Mouse (Mus musculus): ENCODE results near the gene Snai1. TPM values are rescaled to one million over a fixed set of nuclear protein-coding genes. Genes with fewer than 3 reads are reported as not detected.

The Snai1 gene
- 66.8 and 76.2 TPM in 2 replicates for polyA plus RNA-seq (2014; fragmentation: Nextera tagmentation; extraction: Ambion mirVana)

DNA sequence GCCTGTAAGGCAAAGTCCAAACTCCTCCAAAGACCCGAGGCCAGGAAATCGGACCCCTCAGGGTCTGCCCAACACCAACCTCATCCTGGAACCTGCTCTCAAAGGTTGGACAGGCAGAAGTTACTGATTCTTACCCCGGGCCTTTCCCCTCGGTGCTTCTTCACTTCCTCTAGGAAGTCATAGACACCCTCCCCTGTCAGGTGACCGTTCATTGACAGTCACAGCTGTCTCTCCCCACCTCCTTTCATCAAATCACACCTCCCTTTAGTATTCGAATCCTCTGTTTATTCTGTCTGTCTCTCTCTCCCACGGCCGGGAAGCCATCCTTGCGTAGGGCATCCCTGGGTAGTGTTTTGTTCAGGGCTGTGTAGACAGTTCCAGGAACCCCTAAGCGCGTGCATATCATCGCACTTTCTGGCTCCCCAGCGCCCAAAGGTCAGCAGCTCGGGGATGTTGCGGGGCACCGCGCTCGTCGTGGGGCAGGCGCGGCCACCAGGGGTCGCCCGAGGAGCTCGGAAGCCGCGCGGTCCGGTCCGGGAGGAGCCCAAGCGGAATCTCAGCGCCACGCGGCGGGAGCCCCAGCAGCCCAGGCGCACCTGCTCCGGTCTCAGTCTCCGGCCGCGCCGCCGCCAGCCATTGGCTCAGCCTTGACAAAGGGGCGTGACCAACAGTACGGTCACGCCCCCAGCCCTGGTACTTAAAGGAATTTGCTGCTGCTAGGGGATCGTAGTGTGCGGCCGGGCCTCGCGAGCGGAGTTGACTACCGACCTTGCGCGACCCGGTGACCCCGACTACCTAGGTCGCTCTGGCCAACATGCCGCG, at the start of gene Snai1:
Snai1 (plus strand) TSS at position 720 of the 822 bp plus-strand sequence.
- Histone ChIP-seq H3K27ac (replicated peaks; ENCODE audit: low read depth, low read length) (peak within 1 kb of the TSS; percentile 72), H3K9ac (replicated peaks; ENCODE audit: low read length) (peak within 1 kb of the TSS; percentile 84)
- WGBS, result 1% methylated on average over 55 of the region's 58 CpGs

GRCm38 (mm10) chr2:167490813-167491525, 47.0 kb upstream of the Snai1 start:
- no peak for ATAC-seq (replicated peaks; ENCODE audit: insufficient number of reproducible peaks, low FRiP score, low TSS enrichment, low read depth)
- H3K9ac ChIP-seq (replicated peaks; ENCODE audit: low read length), result no peak overlapping the region
- H3K4me1 ChIP-seq (ENCODE audit: control insufficient read depth, insufficient read depth, low read length), result peaks cover 3% of the 10 kb centered on the region; the same call in 1 of the 2 replicates
- H3K4me2 ChIP-seq (ENCODE audit: low read depth, low read length), result no peak overlapping the region
- no peak overlapping the region for H3K27ac ChIP-seq (replicated peaks; ENCODE audit: low read depth, low read length)
- DNase-seq (ENCODE audit: low spot score), result no peak
- H3K27me3 ChIP-seq (ENCODE audit: control insufficient read depth, insufficient read depth, low read length), result no peaks in the 10 kb centered on the region
- H3K36me3 ChIP-seq (replicated peaks; ENCODE audit: control insufficient read depth, insufficient read depth, low read depth, low read length), result no peaks in the 10 kb centered on the region
- no peaks in the 10 kb centered on the region for H3K9me3 ChIP-seq (replicated peaks; ENCODE audit: control insufficient read depth, low read length)
- H3K4me3 ChIP-seq (ENCODE audit: low read depth, low read length), result no peak overlapping the region; the same call in 1 of the 2 replicates
- 73% methylated on average over 4 of the region's 4 CpGs for WGBS

More for the DNA sequence above, at the start of gene Snai1:
- no peaks in the 10 kb centered on the region for H3K36me3 ChIP-seq (replicated peaks; ENCODE audit: control insufficient read depth, insufficient read depth, low read depth, low read length)
- ATAC-seq (replicated peaks; ENCODE audit: insufficient number of reproducible peaks, low FRiP score, low TSS enrichment, low read depth), result peak; percentile 95
- H3K9me3 ChIP-seq (replicated peaks; ENCODE audit: control insufficient read depth, low read length), result no peaks in the 10 kb centered on the region
- H3K4me3 ChIP-seq (ENCODE audit: low read depth, low read length), result peak within 1 kb of the TSS; percentile 81
- 0 out of 2 replicates have a peak, but pooled peaks cover 6% of the 10 kb centered on the region for H3K27me3 ChIP-seq (ENCODE audit: control insufficient read depth, insufficient read depth, low read length)
- peaks cover 17% of the 10 kb centered on the region for H3K4me1 ChIP-seq (ENCODE audit: control insufficient read depth, insufficient read depth, low read length)
- H3K4me2 ChIP-seq (ENCODE audit: low read depth, low read length), result peak within 1 kb of the TSS; percentile 92
- peak; percentile 99 for DNase-seq (ENCODE audit: low spot score)

DNA sequence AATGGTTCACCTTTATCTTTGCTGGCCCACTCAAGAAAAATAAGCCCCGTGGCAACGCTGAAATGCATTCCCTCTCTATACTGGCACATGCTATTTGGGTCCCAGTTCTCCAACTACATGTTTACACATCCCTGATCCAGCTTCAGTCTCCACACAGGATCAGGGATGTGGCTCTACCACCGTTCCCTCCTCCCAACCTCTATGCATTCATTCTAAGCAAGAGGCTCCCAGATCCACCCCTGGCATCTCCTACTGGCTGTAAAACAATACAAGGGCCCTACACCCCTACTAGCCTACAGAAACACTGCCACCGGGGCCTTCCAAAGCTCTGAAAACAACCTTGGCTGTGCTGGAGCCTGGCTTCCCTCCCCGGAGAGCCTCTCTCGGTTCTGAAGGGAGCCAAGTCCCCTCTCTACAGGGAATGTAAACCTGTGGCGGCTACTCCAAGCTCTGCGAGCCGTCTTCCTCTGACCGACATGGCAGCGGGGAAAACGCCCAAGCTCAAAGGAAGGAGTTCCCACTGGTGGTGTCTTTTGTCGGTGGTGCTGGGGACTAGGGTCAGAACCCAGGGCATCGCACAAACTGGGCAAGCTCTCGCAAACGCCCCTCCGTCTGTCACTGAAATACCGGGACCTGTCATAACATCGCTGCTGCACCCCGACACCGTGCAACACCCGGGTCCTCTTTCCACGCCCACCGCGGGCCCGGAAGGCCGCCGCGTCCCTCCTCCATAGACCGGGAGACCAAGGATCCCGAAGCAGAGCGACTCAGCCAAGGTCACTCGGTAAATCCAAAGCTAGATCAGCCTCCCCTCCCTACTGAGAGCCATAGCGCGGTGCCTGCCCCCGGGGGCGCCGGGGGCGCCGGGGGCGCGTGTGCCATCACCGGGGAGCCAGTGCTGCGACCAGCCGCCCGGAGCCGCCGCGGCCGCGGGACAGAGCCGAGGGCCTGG, 46.0 kb upstream of the Snai1 start, which contains the start of gene Rnf114:
Rnf114 (plus strand) TSS at position 889 of the 952 bp plus-strand sequence.
- 3% methylated on average over 52 of the region's 52 CpGs for WGBS
- no peaks in the 10 kb centered on the region for H3K36me3 ChIP-seq (replicated peaks; ENCODE audit: control insufficient read depth, insufficient read depth, low read depth, low read length)
- peak within 1 kb of the TSS; percentile 86 for H3K4me2 ChIP-seq (ENCODE audit: low read depth, low read length)

GRCm38 (mm10) chr2:167492713-167493636, 45.0 kb upstream of the Snai1 start, which contains the start of gene Spata2:
TSS of gene Spata2 (minus strand) at chr2:167492887.
- Histone ChIP-seq H3K36me3 (replicated peaks; ENCODE audit: control insufficient read depth, insufficient read depth, low read depth, low read length) (no peaks in the 10 kb centered on the region), H3K9ac (replicated peaks; ENCODE audit: low read length) (peak within 1 kb of the TSS; percentile 86), H3K4me2 (ENCODE audit: low read depth, low read length) (peak within 1 kb of the TSS; percentile 86), H3K27me3 (ENCODE audit: control insufficient read depth, insufficient read depth, low read length) (no peaks in the 10 kb centered on the region), H3K27ac (replicated peaks; ENCODE audit: low read depth, low read length) (peak within 1 kb of the TSS; percentile 72), H3K9me3 (replicated peaks; ENCODE audit: control insufficient read depth, low read length) (no peaks in the 10 kb centered on the region), H3K4me1 (ENCODE audit: control insufficient read depth, insufficient read depth, low read length) (peaks cover 3% of the 10 kb centered on the region; the same call in 1 of the 2 replicates), H3K4me3 (ENCODE audit: low read depth, low read length) (peak within 1 kb of the TSS; percentile 99)
- peak; percentile 92 for DNase-seq (ENCODE audit: low spot score)
- 1% methylated on average over 63 of the region's 63 CpGs for WGBS
- peak; percentile 77 for ATAC-seq (replicated peaks; ENCODE audit: insufficient number of reproducible peaks, low FRiP score, low TSS enrichment, low read depth)

More for the DNA sequence above, 46.0 kb upstream of the Snai1 start, which contains the start of gene Rnf114:
- no peaks in the 10 kb centered on the region for H3K9me3 ChIP-seq (replicated peaks; ENCODE audit: control insufficient read depth, low read length)
- H3K4me3 ChIP-seq (ENCODE audit: low read depth, low read length), result peak within 1 kb of the TSS; percentile 99
- H3K9ac ChIP-seq (replicated peaks; ENCODE audit: low read length), result peak within 1 kb of the TSS; percentile 86
- peak; percentile 55; the same call in 1 of the 2 replicates for ATAC-seq (replicated peaks; ENCODE audit: insufficient number of reproducible peaks, low FRiP score, low TSS enrichment, low read depth)
- H3K27ac ChIP-seq (replicated peaks; ENCODE audit: low read depth, low read length), result peak within 1 kb of the TSS; percentile 72
- H3K27me3 ChIP-seq (ENCODE audit: control insufficient read depth, insufficient read depth, low read length), result no peaks in the 10 kb centered on the region
- DNase-seq (ENCODE audit: low spot score), result peak; percentile 4
- peaks cover 3% of the 10 kb centered on the region; the same call in 1 of the 2 replicates for H3K4me1 ChIP-seq (ENCODE audit: control insufficient read depth, insufficient read depth, low read length)

GRCm38 (mm10) chr2:167496437-167496836, 41.6 kb upstream of the Snai1 start:
- Histone ChIP-seq H3K4me3 (ENCODE audit: low read depth, low read length) (no peak overlapping the region), H3K9ac (replicated peaks; ENCODE audit: low read length) (no peak overlapping the region), H3K27me3 (ENCODE audit: control insufficient read depth, insufficient read depth, low read length) (no peaks in the 10 kb centered on the region), H3K4me1 (ENCODE audit: control insufficient read depth, insufficient read depth, low read length) (peaks cover 3% of the 10 kb centered on the region; the same call in 1 of the 2 replicates), H3K36me3 (replicated peaks; ENCODE audit: control insufficient read depth, insufficient read depth, low read depth, low read length) (no peaks in the 10 kb centered on the region), H3K9me3 (replicated peaks; ENCODE audit: control insufficient read depth, low read length) (no peaks in the 10 kb centered on the region), H3K4me2 (ENCODE audit: low read depth, low read length) (no peak overlapping the region), H3K27ac (replicated peaks; ENCODE audit: low read depth, low read length) (no peak overlapping the region)
- ATAC-seq (replicated peaks; ENCODE audit: insufficient number of reproducible peaks, low FRiP score, low TSS enrichment, low read depth) (no peak), DNase-seq (ENCODE audit: low spot score) (no peak)
- WGBS, result 90% methylated on average over 7 of the region's 7 CpGs

DNA sequence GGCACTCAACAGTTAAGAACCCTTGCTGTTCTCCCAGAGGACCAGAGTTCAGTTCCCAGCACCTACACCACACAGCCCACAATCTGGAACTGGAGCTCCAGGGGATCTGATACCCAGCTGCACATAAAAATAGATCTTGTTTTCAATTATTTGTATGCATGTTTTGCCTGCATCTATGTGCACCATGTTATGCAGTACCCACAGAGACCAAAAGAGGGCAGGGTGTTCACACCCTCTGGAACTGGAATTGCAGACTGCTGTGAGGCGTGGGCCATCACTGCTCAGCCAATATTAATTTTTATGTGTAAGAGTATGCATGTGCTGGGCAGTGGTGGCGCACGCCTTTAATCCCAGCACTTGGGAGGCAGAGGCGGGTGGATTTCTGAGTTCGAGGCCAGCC, 40.7 kb upstream of the Snai1 start:
- 57% methylated on average over 4 of the region's 5 CpGs for WGBS
- no peaks in the 10 kb centered on the region for H3K36me3 ChIP-seq (replicated peaks; ENCODE audit: control insufficient read depth, insufficient read depth, low read depth, low read length)
- H3K4me3 ChIP-seq (ENCODE audit: low read depth, low read length), result no peak overlapping the region
- DNase-seq (ENCODE audit: low spot score) (peak; percentile 59), ATAC-seq (replicated peaks; ENCODE audit: insufficient number of reproducible peaks, low FRiP score, low TSS enrichment, low read depth) (no peak)
- H3K27ac ChIP-seq (replicated peaks; ENCODE audit: low read depth, low read length), result no peak overlapping the region
- H3K4me1 ChIP-seq (ENCODE audit: control insufficient read depth, insufficient read depth, low read length), result no peaks in the 10 kb centered on the region
- H3K9ac ChIP-seq (replicated peaks; ENCODE audit: low read length), result no peak overlapping the region
- no peak overlapping the region for H3K4me2 ChIP-seq (ENCODE audit: low read depth, low read length)
- H3K27me3 ChIP-seq (ENCODE audit: control insufficient read depth, insufficient read depth, low read length), result no peaks in the 10 kb centered on the region
- H3K9me3 ChIP-seq (replicated peaks; ENCODE audit: control insufficient read depth, low read length), result no peaks in the 10 kb centered on the region
